Mouse (Mus musculus) kidney, postnatal 10 days (tissue): ENCODE measurements around the gene Cldn10.
A peak's percentile ranks its signal among the peaks of the same experiment; 100 is the strongest.

Source experiments
- DNase-seq: peaks from one replicate; pipeline ENCODE4 v3.0.0; 2021; ENCODE audit warnings: mixed read lengths

The Cldn10 gene

GRCm38 (mm10) chr14:118866014-118866811 lies 78.5 kb downstream of the Cldn10 start:
- DNase-seq: no peak

- no peak for DNase-seq
Observed at GRCm38 (mm10) chr14:118867366-118867765, 79.7 kb downstream of the Cldn10 start.

- DNase-seq: no peak
Observed at GRCm38 (mm10) chr14:118868102-118868724, 80.5 kb downstream of the Cldn10 start.

GRCm38 (mm10) chr14:118869712-118870111 lies 82.0 kb downstream of the Cldn10 start:
- DNase-seq: no peak

- no peak for DNase-seq
Observed at GRCm38 (mm10) chr14:118874126-118874525, 86.4 kb downstream of the Cldn10 start.

GRCm38 (mm10) chr14:118874786-118875415 lies 87.2 kb downstream of the Cldn10 start:
- DNase-seq: peak; percentile 31

- no peak for DNase-seq
Observed at GRCm38 (mm10) chr14:118878346-118878910, 90.7 kb downstream of the Cldn10 start.

- DNase-seq: no peak
Observed at GRCm38 (mm10) chr14:118880696-118881095, 93.0 kb downstream of the Cldn10 start.

- DNase-seq: peak; percentile 31
Observed at GRCm38 (mm10) chr14:118883344-118884249, 95.9 kb downstream of the Cldn10 start.

- no peak for DNase-seq
Observed at GRCm38 (mm10) chr14:118884250-118884556, 96.5 kb downstream of the Cldn10 start.

GRCm38 (mm10) chr14:118890101-118890500 lies 102.4 kb downstream of the Cldn10 start:
- DNase-seq: no peak

- peak; percentile 27 for DNase-seq
Observed at GRCm38 (mm10) chr14:118895228-118895627, 107.5 kb downstream of the Cldn10 start.

GRCm38 (mm10) chr14:118895655-118896054 lies 107.9 kb downstream of the Cldn10 start:
- peak; percentile 45 for DNase-seq

GRCm38 (mm10) chr14:118899940-118900339 lies 112.2 kb downstream of the Cldn10 start:
- no peak for DNase-seq

GRCm38 (mm10) chr14:118900911-118901310 lies 113.2 kb downstream of the Cldn10 start:
- DNase-seq: no peak

- DNase-seq: no peak
Observed at GRCm38 (mm10) chr14:118903397-118903796, 115.7 kb downstream of the Cldn10 start.

- no peak for DNase-seq
Observed at GRCm38 (mm10) chr14:118903867-118904562, 116.3 kb downstream of the Cldn10 start.

GRCm38 (mm10) chr14:118907592-118907991 lies 119.9 kb downstream of the Cldn10 start:
- DNase-seq: no peak

GRCm38 (mm10) chr14:118909872-118910271 lies 122.2 kb downstream of the Cldn10 start:
- peak; percentile 51 for DNase-seq

- peak; percentile 87 for DNase-seq
Observed at GRCm38 (mm10) chr14:118910332-118911222, 122.9 kb downstream of the Cldn10 start.

GRCm38 (mm10) chr14:118911521-118911920 lies 123.8 kb downstream of the Cldn10 start:
- DNase-seq: no peak
